Mouse (Mus musculus): Measurements from ENCODE around the gene Tomm70a.

GRCm38 (mm10) chr16:57130752-57131400, 9.4 kb downstream of the Tomm70a start:
- TF ChIP-seq CTCF (IDR thresholded peaks at IDR 0.05; ENCODE audit: control insufficient read depth, insufficient read depth, insufficient replicate concordance, low read depth, low read length) = no peak
- no peak for TF ChIP-seq POLR2A (IDR thresholded peaks at IDR 0.05; ENCODE audit: control insufficient read depth, low read depth, low read length)

All from testis, adult 2 months (tissue).